ENCODE assay signal across 20 mouse cellular contexts in the genomic region with DNA sequence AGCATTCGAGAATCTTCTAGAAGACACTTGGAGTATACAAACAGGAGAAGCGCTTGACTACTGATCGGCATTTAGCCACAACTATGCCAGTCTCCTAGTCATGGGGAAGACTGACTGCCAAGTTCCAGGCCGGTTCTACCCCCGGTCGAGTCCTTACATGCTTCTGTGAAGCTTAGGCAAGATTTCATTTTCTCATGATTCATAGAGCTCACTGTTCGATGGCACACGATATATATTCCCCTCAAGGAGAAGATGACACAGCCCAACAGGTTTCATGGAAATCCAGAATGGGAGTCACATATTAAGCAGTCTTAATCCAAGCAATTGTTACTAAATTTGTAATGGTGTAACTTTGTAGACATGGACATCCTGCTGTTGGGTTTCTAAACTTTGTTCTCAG.
DNase-seq lines count a peak whose midpoint lies in the region; ATAC-seq and TF ChIP-seq lines count a peak whose summit lies in the region.
"Had no signal": no experiment of that assay in that cellular context is flagged by ENCODE, and none has a peak within 500 bp of the region (broad histone marks: within the 10 kb centered on the region; RNA-seq: fewer than 3 reads in every experiment).

No protein-coding gene starts in this region.

- POLR2A ChIA-PET in Patski (lab: Charles Lee): no interaction called here

- no peaks in the 10 kb centered on the region for H3K36me3 ChIP-seq in heart, embryonic 12.5 days
- H3K36me3 ChIP-seq in stomach, embryonic 16.5 days (ENCODE audit: control insufficient read depth, insufficient read depth, low read length): no peaks in the 10 kb centered on the region
- H3K36me3 ChIP-seq: embryonic facial prominence, embryonic 12.5 days; forebrain, embryonic 10.5 days; hindbrain, embryonic 13.5 days had no signal

- H3K4me1 ChIP-seq in heart, embryonic 12.5 days (replicated peaks): 0 out of 2 replicates have a peak, but pooled peaks cover 7% of the 10 kb centered on the region
- peaks cover 11% of the 10 kb centered on the region; the same call in 1 of the 2 replicates for H3K4me1 ChIP-seq in stomach, embryonic 16.5 days (ENCODE audit: control insufficient read depth, insufficient read depth, low read length)
- H3K4me1 ChIP-seq: hindbrain, embryonic 13.5 days had no signal

- H3K27ac ChIP-seq in heart, embryonic 12.5 days (ENCODE audit: poor library complexity, severe bottlenecking): no peak overlapping the region
- H3K27ac ChIP-seq in stomach, embryonic 16.5 days (ENCODE audit: low read length): peak overlapping the region; percentile 60
- H3K27ac ChIP-seq: embryonic facial prominence, embryonic 12.5 days; forebrain, embryonic 10.5 days; gastrocnemius, adult 2 months; hindbrain, embryonic 13.5 days; hindbrain, postnatal 0 days had no signal

- H3K27me3 ChIP-seq in heart, embryonic 12.5 days (replicated peaks): no peaks in the 10 kb centered on the region
- H3K27me3 ChIP-seq in Patski: no peaks in the 10 kb centered on the region
- H3K27me3 ChIP-seq in stomach, embryonic 16.5 days (ENCODE audit: control insufficient read depth, insufficient read depth, low read length): no peaks in the 10 kb centered on the region
- H3K27me3 ChIP-seq: CH12.LX; embryonic facial prominence, embryonic 12.5 days; hindbrain, embryonic 13.5 days had no signal

- CTCF ChIA-PET in Patski (lab: Charles Lee): no interaction called here

- H3K4me3 ChIP-seq in heart, embryonic 12.5 days: no peak overlapping the region
- no peak overlapping the region for H3K4me3 ChIP-seq in stomach, embryonic 16.5 days (replicated peaks; ENCODE audit: low read length)
- H3K4me3 ChIP-seq: embryonic facial prominence, embryonic 12.5 days; forebrain, embryonic 10.5 days; gastrocnemius, adult 2 months; hindbrain, embryonic 13.5 days had no signal

- DNase-seq in heart, postnatal 4 days: peak; percentile 1
- DNase-seq in 3T3-L1 (ENCODE audit: low read depth, low spot score): peak; percentile 28
- peak; percentile 41 for DNase-seq in Patski (ENCODE audit: low read depth, low spot score)
- DNase-seq in cerebellum, postnatal 25 days: no peak
- DNase-seq: adrenal gland, adult 2 months; adrenal gland, postnatal 25 days; cerebellum, adult 18-20 months; embryo, embryonic 11 days; gastrocnemius, adult 2 months; gastrocnemius, postnatal 25 days; heart, postnatal 10 days had no signal

- no peak for ATAC-seq in heart, embryonic 12.5 days (ENCODE audit: insufficient number of reproducible peaks, low FRiP score)
- no peak for ATAC-seq in Patski
- ATAC-seq in stomach, embryonic 16.5 days (ENCODE audit: insufficient read depth, low FRiP score): no peak
- no peak for ATAC-seq in activated CD4-positive, CD25-positive, alpha-beta regulatory T cell, adult 4 months
- ATAC-seq: forebrain, embryonic 14.5 days; hindbrain, postnatal 0 days had no signal

- in situ Hi-C loops in Patski (cut with MboI; ENCODE audit: low pct_unique_long_range_greater_than_20kb): no loop called here

- WGBS in heart, embryonic 12.5 days: 91% methylated on average over 8 of the region's 8 CpGs
- WGBS in stomach, embryonic 16.5 days: 85% methylated on average over 8 of the region's 8 CpGs

- no peaks in the 10 kb centered on the region for H3K9me3 ChIP-seq in heart, embryonic 12.5 days (replicated peaks)
- no peaks in the 10 kb centered on the region for H3K9me3 ChIP-seq in stomach, embryonic 16.5 days (replicated peaks; ENCODE audit: control insufficient read depth, low read length)
- H3K9me3 ChIP-seq: embryonic facial prominence, embryonic 12.5 days; forebrain, embryonic 10.5 days; hindbrain, embryonic 13.5 days had no signal

- H3K9ac ChIP-seq in heart, embryonic 12.5 days: no peak overlapping the region
- H3K9ac ChIP-seq in stomach, embryonic 16.5 days (ENCODE audit: low read length): no peak overlapping the region
- H3K9ac ChIP-seq: embryonic facial prominence, embryonic 12.5 days; hindbrain, embryonic 13.5 days had no signal

- H3K4me2 ChIP-seq in heart, embryonic 12.5 days: no peak overlapping the region
- H3K4me2 ChIP-seq in stomach, embryonic 16.5 days (ENCODE audit: low read depth, low read length): no peak overlapping the region
- H3K4me2 ChIP-seq: embryonic facial prominence, embryonic 12.5 days; hindbrain, embryonic 13.5 days had no signal

- TF ChIP-seq CTCF in Patski (IDR thresholded peaks at IDR 0.05): no peak

Comparison
In these comparisons a context has a peak if more than half of its experiments do, and no peak if none do; other contexts are left out.
1. DNase-seq: peak in heart, postnatal 4 days (single experiment), 3T3-L1 (single experiment) and Patski (single experiment); none in cerebellum, postnatal 25 days (0 of 2).